Mouse (Mus musculus) thymus, postnatal 36 days (tissue): Measurements from ENCODE around the gene Ar.

Source experiments
- DNase-seq, 2 experiments: peaks; one replicate each; pipeline ENCODE4 v3.0.0; 2022; ENCODE audit warnings: mixed read lengths in 2 of 2

Ar gene

GRCm38 (mm10) chrX:98148531-98149342, at the start of gene Ar:
TSS of gene Ar (plus strand) at chrX:98148769.
- DNase-seq, result peak; percentile 8 to 27

GRCm38 (mm10) chrX:98149724-98150392, 1.3 kb downstream of the Ar start:
- peak in 1 of 2 experiments; percentile 12 for DNase-seq

GRCm38 (mm10) chrX:98150393-98151119, 2.0 kb downstream of the Ar start:
- DNase-seq, result peak in 1 of 2 experiments; percentile 3

- DNase-seq, result no peak
These were observed 41.2 kb downstream of the Ar start for GRCm38 (mm10) chrX:98189759-98190158.

GRCm38 (mm10) chrX:98205766-98206165, 57.2 kb downstream of the Ar start:
- DNase-seq, result no peak

GRCm38 (mm10) chrX:98207166-98207565, 58.6 kb downstream of the Ar start:
- no peak for DNase-seq

GRCm38 (mm10) chrX:98216103-98216502, 67.5 kb downstream of the Ar start:
- no peak for DNase-seq

GRCm38 (mm10) chrX:98239011-98239410, 90.4 kb downstream of the Ar start:
- DNase-seq, result no peak

- DNase-seq, result no peak
These were observed 96.5 kb downstream of the Ar start for GRCm38 (mm10) chrX:98245108-98245507.

GRCm38 (mm10) chrX:98248363-98248762, 99.8 kb downstream of the Ar start:
- no peak for DNase-seq

GRCm38 (mm10) chrX:98259620-98260019, 111.1 kb downstream of the Ar start:
- no peak for DNase-seq

GRCm38 (mm10) chrX:98265755-98266154, 117.2 kb downstream of the Ar start:
- DNase-seq, result no peak

GRCm38 (mm10) chrX:98271361-98271760, 122.8 kb downstream of the Ar start:
- DNase-seq, result no peak

GRCm38 (mm10) chrX:98291763-98292162, 143.2 kb downstream of the Ar start:
- no peak for DNase-seq

GRCm38 (mm10) chrX:98300685-98301084, 152.1 kb downstream of the Ar start:
- DNase-seq, result no peak

- DNase-seq, result no peak
These were observed 153.4 kb downstream of the Ar start for GRCm38 (mm10) chrX:98301924-98302323.

GRCm38 (mm10) chrX:98315961-98316360, 167.4 kb downstream of the Ar start:
- DNase-seq, result no peak

GRCm38 (mm10) chrX:98317483-98317882, 168.9 kb downstream of the Ar start:
- DNase-seq, result no peak

GRCm38 (mm10) chrX:98323105-98323504, 174.5 kb downstream of the Ar start:
- DNase-seq, result no peak

- DNase-seq, result no peak
These were observed 198.9 kb downstream of the Ar start for GRCm38 (mm10) chrX:98347481-98347880.

- no peak for DNase-seq
These were observed 199.5 kb downstream of the Ar start for GRCm38 (mm10) chrX:98348036-98348435.
